Mouse (Mus musculus): ENCODE data around the gene Dda1.

Gene Dda1

GRCm38 (mm10) chr8:71468001-71468400, 998 bp upstream of the Dda1 start:
- DNase-seq (ENCODE audit: low read depth, low spot score), result no peak

GRCm38 (mm10) chr8:71469411-71469810, 412 bp downstream of the Dda1 start:
- no peak for DNase-seq (ENCODE audit: low read depth, low spot score)

- DNase-seq (ENCODE audit: low read depth, low spot score), result no peak
Measured at GRCm38 (mm10) chr8:71470146-71470912, 1.3 kb downstream of the Dda1 start.

GRCm38 (mm10) chr8:71470913-71471255, 1.9 kb downstream of the Dda1 start:
- no peak for DNase-seq (ENCODE audit: low read depth, low spot score)

- DNase-seq (ENCODE audit: low read depth, low spot score), result no peak
Measured at GRCm38 (mm10) chr8:71471861-71472260, 2.9 kb downstream of the Dda1 start.

GRCm38 (mm10) chr8:71472601-71473386, 3.8 kb downstream of the Dda1 start:
- no peak for DNase-seq (ENCODE audit: low read depth, low spot score)

- DNase-seq (ENCODE audit: low read depth, low spot score), result no peak
Measured at GRCm38 (mm10) chr8:71474344-71474743, 5.3 kb downstream of the Dda1 start.

GRCm38 (mm10) chr8:71474785-71475701, 6.0 kb downstream of the Dda1 start:
- no peak for DNase-seq (ENCODE audit: low read depth, low spot score)

- no peak for DNase-seq (ENCODE audit: low read depth, low spot score)
Measured at GRCm38 (mm10) chr8:71475702-71476075, 6.7 kb downstream of the Dda1 start.

GRCm38 (mm10) chr8:71476099-71476940, 7.3 kb downstream of the Dda1 start:
- no peak for DNase-seq (ENCODE audit: low read depth, low spot score)

- no peak for DNase-seq (ENCODE audit: low read depth, low spot score)
Measured at GRCm38 (mm10) chr8:71477196-71477845, 8.3 kb downstream of the Dda1 start.

- no peak for DNase-seq (ENCODE audit: low read depth, low spot score)
Measured at GRCm38 (mm10) chr8:71478943-71479342, 9.9 kb downstream of the Dda1 start.

- no peak for DNase-seq (ENCODE audit: low read depth, low spot score)
Measured at GRCm38 (mm10) chr8:71483932-71484331, 14.9 kb downstream of the Dda1 start.

- no peak for DNase-seq (ENCODE audit: low read depth, low spot score)
Measured at GRCm38 (mm10) chr8:71484736-71485135, 15.7 kb downstream of the Dda1 start.

- DNase-seq (ENCODE audit: low read depth, low spot score), result no peak
Measured at GRCm38 (mm10) chr8:71485142-71486135, 16.4 kb downstream of the Dda1 start, which contains the start of gene Ano8. Ano8 (minus strand) TSS chr8:71485963.

- DNase-seq (ENCODE audit: low read depth, low spot score), result no peak
Measured at GRCm38 (mm10) chr8:71486136-71486529, 17.1 kb downstream of the Dda1 start.

- no peak for DNase-seq (ENCODE audit: low read depth, low spot score)
Measured at GRCm38 (mm10) chr8:71487691-71488445, 18.9 kb downstream of the Dda1 start, which contains the start of gene Gtpbp3. Gtpbp3 (plus strand) TSS chr8:71488103.

GRCm38 (mm10) chr8:71488454-71488853, 19.5 kb downstream of the Dda1 start:
- peak; percentile 92 for DNase-seq (ENCODE audit: low read depth, low spot score)

Measured in c-Kit-negative CD71-positive TER-119-positive erythroid progenitor cells, embryonic 14.5 days (primary cell).